Mouse (Mus musculus) heart, embryonic 15.5 days (tissue): ENCODE data around the gene Ptpn14. TPM values are rescaled to one million over a fixed set of nuclear protein-coding genes. Genes with fewer than 3 reads are reported as not detected.

Source experiments
- ATAC-seq: fragments of 200-750 bp; cut with Nextera tagmentation; replicated peaks from 2 replicates; pipeline ENCODE4 v1.8.0; 2017; ENCODE audit warnings: low read depth, moderate TSS enrichment; ENCODE audit not compliant: insufficient number of reproducible peaks, insufficient read depth, low FRiP score
- H3K27ac ChIP-seq: fragments of 300-500 bp; sonication (generic); 2 replicates; pipeline ENCODE4 v1.5.1; 2015; ENCODE audit warnings: mild to moderate bottlenecking, inconsistent platforms
- H3K27me3 ChIP-seq: fragments of 300-500 bp; sonication (generic); 2 replicates; pipeline ENCODE4 v1.6.1; 2015; ENCODE audit warnings: inconsistent platforms
- H3K36me3 ChIP-seq: fragments of 300-500 bp; sonication (generic); 2 replicates; pipeline ENCODE4 v1.6.1; 2015; ENCODE audit warnings: mild to moderate bottlenecking, inconsistent platforms
- H3K4me1 ChIP-seq: fragments of 300-500 bp; sonication (generic); replicated peaks from 2 replicates; pipeline ENCODE4 v1.6.1; 2015; ENCODE audit warnings: inconsistent platforms
- H3K4me2 ChIP-seq: fragments of 300-500 bp; sonication (generic); 2 replicates; pipeline ENCODE4 v1.6.1; 2015; ENCODE audit warnings: inconsistent platforms, mild to moderate bottlenecking, moderate library complexity
- H3K4me3 ChIP-seq: fragments of 300-500 bp; sonication (generic); 2 replicates; pipeline ENCODE4 v1.5.1; 2015; ENCODE audit warnings: mild to moderate bottlenecking, inconsistent platforms
- H3K9ac ChIP-seq: fragments of 300-500 bp; sonication (generic); 2 replicates; pipeline ENCODE4 v1.6.1; 2015; ENCODE audit warnings: mild to moderate bottlenecking, inconsistent platforms
- H3K9me3 ChIP-seq: fragments of 300-500 bp; sonication (generic); replicated peaks from 2 replicates; pipeline ENCODE4 v1.6.1; 2016; ENCODE audit warnings: inconsistent platforms
- WGBS: fragments of 180-500 bp; shearing (Covaris S2); methylation state at CpG from one replicate; pipeline ENCODE4 v1.1.7; 2015; ENCODE audit warnings: mixed read lengths; 5-methylcytosine and 5-hydroxymethylcytosine counted together
- polyA plus RNA-seq: library from polyadenylated mRNA; unstranded; fragments of >200 nt; fragmentation: Nextera tagmentation; extraction: Ambion mirVana; gene quantifications from 2 replicates; pipeline ENCODE4 v1.2.1, GENCODE M21; 2015

The Ptpn14 gene
- polyA plus RNA-seq, 1 experiment from 2014 or later = 7.0 TPM

DNA sequence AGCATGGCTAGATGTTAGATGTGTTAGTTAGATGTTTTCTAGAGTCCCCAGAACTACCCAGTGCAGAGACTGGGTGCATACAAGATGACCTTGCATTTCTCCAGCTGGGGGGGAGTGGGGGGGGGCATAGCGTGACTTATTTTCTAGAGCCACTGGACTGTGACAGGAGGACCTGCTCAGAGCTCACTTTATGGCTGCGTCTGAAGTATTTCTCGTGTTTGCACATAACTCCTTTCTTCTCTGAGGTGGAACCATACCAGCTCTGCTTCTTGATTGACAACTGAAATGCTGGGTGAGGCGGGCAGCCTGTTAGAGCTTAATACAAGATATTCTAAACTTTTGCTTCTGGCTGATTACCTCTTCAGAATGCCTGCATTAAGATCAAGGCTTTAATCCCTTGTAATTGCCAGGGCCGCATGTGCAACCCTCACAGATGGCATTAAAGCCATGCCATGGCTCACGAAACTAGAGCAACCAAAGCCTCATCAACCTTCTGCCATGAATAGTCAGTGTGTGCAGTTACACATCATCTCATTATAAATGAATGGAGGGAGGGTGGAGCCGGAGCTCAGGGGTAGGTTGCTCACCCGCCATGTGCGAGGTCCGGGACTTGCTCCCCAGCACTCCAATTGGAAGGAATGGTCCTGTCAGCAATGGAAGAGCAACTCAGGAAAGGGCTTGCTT lies 63.6 kb downstream of the Ptpn14 start:
- Histone ChIP-seq H3K4me3 (no peak overlapping the region), H3K9ac (no peak overlapping the region), H3K27ac (no peak overlapping the region), H3K4me1 (peaks cover 44% of the 10 kb centered on the region), H3K4me2 (no peak overlapping the region), H3K27me3 (no peaks in the 10 kb centered on the region), H3K36me3 (no peaks in the 10 kb centered on the region; the same call in 1 of the 2 replicates), H3K9me3 (no peaks in the 10 kb centered on the region)
- ATAC-seq = no peak; the same call in 1 of the 2 replicates
- WGBS = 83% methylated on average over 10 of the region's 10 CpGs

GRCm38 (mm10) chr1:189792560-189793195 lies 64.6 kb downstream of the Ptpn14 start:
- H3K9ac ChIP-seq = no peak overlapping the region
- no peak overlapping the region for H3K4me3 ChIP-seq
- H3K27me3 ChIP-seq = no peaks in the 10 kb centered on the region
- no peak overlapping the region for H3K27ac ChIP-seq
- WGBS = 49% methylated on average over 14 of the region's 14 CpGs
- no peak for ATAC-seq
- H3K4me2 ChIP-seq = no peak overlapping the region
- no peaks in the 10 kb centered on the region for H3K9me3 ChIP-seq
- peaks cover 41% of the 10 kb centered on the region for H3K4me1 ChIP-seq
- H3K36me3 ChIP-seq = no peaks in the 10 kb centered on the region

GRCm38 (mm10) chr1:189798949-189799348 lies 70.9 kb downstream of the Ptpn14 start:
- Histone ChIP-seq H3K9me3 (no peaks in the 10 kb centered on the region), H3K27me3 (no peaks in the 10 kb centered on the region), H3K4me1 (peaks cover 33% of the 10 kb centered on the region), H3K9ac (no peak overlapping the region), H3K4me3 (no peak overlapping the region), H3K36me3 (0 out of 2 replicates have a peak, but pooled peaks cover 3% of the 10 kb centered on the region), H3K27ac (peak overlapping the region; percentile 25; the same call in 1 of the 2 replicates), H3K4me2 (no peak overlapping the region)
- 67% methylated on average over 15 of the region's 15 CpGs for WGBS
- ATAC-seq = no peak; the same call in 1 of the 2 replicates

- ATAC-seq = no peak
- Histone ChIP-seq H3K9ac (no peak overlapping the region), H3K4me1 (peaks cover 24% of the 10 kb centered on the region), H3K27ac (no peak overlapping the region), H3K4me3 (no peak overlapping the region), H3K4me2 (no peak overlapping the region), H3K9me3 (no peaks in the 10 kb centered on the region), H3K27me3 (no peaks in the 10 kb centered on the region), H3K36me3 (0 out of 2 replicates have a peak, but pooled peaks cover 3% of the 10 kb centered on the region)
- 65% methylated on average over 13 of the region's 13 CpGs for WGBS
Measured at GRCm38 (mm10) chr1:189800211-189800961, 72.3 kb downstream of the Ptpn14 start.

DNA sequence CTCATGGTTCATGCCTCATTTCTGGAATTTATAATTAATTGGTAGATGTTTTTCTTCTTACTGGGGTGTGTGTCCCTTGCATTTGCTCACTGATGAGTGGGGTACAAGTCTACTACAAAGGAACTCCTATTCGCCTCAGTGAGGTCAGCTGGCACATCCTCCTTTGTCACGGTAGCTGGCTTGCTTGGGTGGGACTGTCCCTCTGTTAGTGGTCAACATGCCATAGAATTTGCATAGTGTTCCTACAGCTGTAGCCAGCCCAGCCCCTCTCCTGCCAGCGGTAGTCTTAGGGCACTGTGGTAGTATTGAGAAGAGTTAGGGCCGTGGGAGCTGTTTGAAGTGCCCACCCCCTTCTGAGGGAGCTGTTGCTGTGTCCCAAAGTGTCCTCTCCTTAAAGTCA lies 73.2 kb downstream of the Ptpn14 start:
- Histone ChIP-seq H3K4me3 (no peak overlapping the region), H3K27me3 (no peaks in the 10 kb centered on the region), H3K9ac (no peak overlapping the region), H3K9me3 (no peaks in the 10 kb centered on the region), H3K4me1 (peaks cover 16% of the 10 kb centered on the region), H3K27ac (no peak overlapping the region), H3K4me2 (no peak overlapping the region), H3K36me3 (0 out of 2 replicates have a peak, but pooled peaks cover 3% of the 10 kb centered on the region)
- WGBS = 85% methylated on average over 4 of the region's 4 CpGs
- no peak for ATAC-seq

- Histone ChIP-seq H3K4me3 (no peak overlapping the region), H3K4me2 (no peak overlapping the region), H3K36me3 (0 out of 2 replicates have a peak, but pooled peaks cover 3% of the 10 kb centered on the region), H3K9me3 (no peaks in the 10 kb centered on the region), H3K9ac (no peak overlapping the region), H3K4me1 (peaks cover 19% of the 10 kb centered on the region), H3K27me3 (no peaks in the 10 kb centered on the region), H3K27ac (no peak overlapping the region)
- no peak for ATAC-seq
- 88% methylated on average over 4 of the region's 4 CpGs for WGBS
Measured at GRCm38 (mm10) chr1:189802575-189802974, 74.5 kb downstream of the Ptpn14 start.

GRCm38 (mm10) chr1:189803742-189804141 lies 75.7 kb downstream of the Ptpn14 start:
- Histone ChIP-seq H3K27ac (no peak overlapping the region), H3K9ac (no peak overlapping the region), H3K4me1 (peaks cover 28% of the 10 kb centered on the region), H3K4me3 (no peak overlapping the region), H3K27me3 (no peaks in the 10 kb centered on the region), H3K36me3 (0 out of 2 replicates have a peak, but pooled peaks cover 3% of the 10 kb centered on the region), H3K9me3 (no peaks in the 10 kb centered on the region), H3K4me2 (no peak overlapping the region)
- no peak for ATAC-seq
- 84% methylated on average over 11 of the region's 11 CpGs for WGBS

GRCm38 (mm10) chr1:189806533-189807297 lies 78.6 kb downstream of the Ptpn14 start:
- H3K27ac ChIP-seq = peak overlapping the region; percentile 8; the same call in 1 of the 2 replicates
- no peak for ATAC-seq

DNA sequence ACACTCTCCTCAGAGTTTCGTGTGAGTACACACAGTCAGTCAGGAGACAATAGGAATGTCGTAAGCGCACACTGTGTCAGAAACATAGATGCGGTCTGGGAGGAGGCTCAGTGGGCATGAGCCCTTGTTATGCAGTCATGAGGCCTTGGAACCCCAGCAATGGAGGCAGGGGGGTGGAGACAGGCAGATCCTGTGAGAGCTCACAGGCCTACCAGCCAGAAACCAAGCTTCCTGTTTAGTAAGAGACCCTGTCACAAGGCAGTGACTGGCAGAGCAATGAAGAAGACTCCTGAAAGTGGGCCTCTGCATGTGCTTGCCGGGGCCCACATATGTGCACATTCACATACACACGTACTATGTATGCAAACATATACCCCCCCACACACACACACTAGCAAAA lies 79.9 kb downstream of the Ptpn14 start:
- no peaks in the 10 kb centered on the region for H3K9me3 ChIP-seq
- ATAC-seq = no peak
- no peak overlapping the region for H3K9ac ChIP-seq
- no peak overlapping the region for H3K4me2 ChIP-seq
- H3K27me3 ChIP-seq = no peaks in the 10 kb centered on the region
- H3K4me3 ChIP-seq = no peak overlapping the region
- peaks cover 30% of the 10 kb centered on the region for H3K4me1 ChIP-seq
- H3K27ac ChIP-seq = no peak overlapping the region
- H3K36me3 ChIP-seq = no peaks in the 10 kb centered on the region
- WGBS = 84% methylated on average over 6 of the region's 6 CpGs

More at GRCm38 (mm10) chr1:189806533-189807297, 78.6 kb downstream of the Ptpn14 start:
- Histone ChIP-seq H3K36me3 (0 out of 2 replicates have a peak, but pooled peaks cover 3% of the 10 kb centered on the region), H3K4me3 (no peak overlapping the region), H3K4me2 (no peak overlapping the region), H3K27me3 (no peaks in the 10 kb centered on the region), H3K4me1 (peaks cover 22% of the 10 kb centered on the region), H3K9me3 (no peaks in the 10 kb centered on the region), H3K9ac (no peak overlapping the region)
- WGBS = 65% methylated on average over 13 of the region's 13 CpGs

- Histone ChIP-seq H3K27me3 (no peaks in the 10 kb centered on the region), H3K9ac (no peak overlapping the region), H3K9me3 (no peaks in the 10 kb centered on the region), H3K4me2 (no peak overlapping the region), H3K4me1 (peaks cover 31% of the 10 kb centered on the region), H3K36me3 (no peaks in the 10 kb centered on the region), H3K27ac (no peak overlapping the region), H3K4me3 (no peak overlapping the region)
- no peak for ATAC-seq
- WGBS = 72% methylated on average over 2 of the region's 2 CpGs
Measured at GRCm38 (mm10) chr1:189808453-189808852, 80.4 kb downstream of the Ptpn14 start.

GRCm38 (mm10) chr1:189811778-189812177 lies 83.7 kb downstream of the Ptpn14 start:
- Histone ChIP-seq H3K9me3 (no peaks in the 10 kb centered on the region), H3K4me2 (no peak overlapping the region), H3K4me3 (no peak overlapping the region), H3K27ac (no peak overlapping the region), H3K4me1 (peaks cover 39% of the 10 kb centered on the region), H3K36me3 (no peaks in the 10 kb centered on the region), H3K27me3 (no peaks in the 10 kb centered on the region), H3K9ac (no peak overlapping the region)
- no peak for ATAC-seq
- 90% methylated on average over 2 of the region's 2 CpGs for WGBS
